Mouse (Mus musculus): ENCODE measurements around the gene Atp6v0a1. TPM values are rescaled to one million over a fixed set of nuclear protein-coding genes. Genes with fewer than 3 reads are reported as not detected.

Atp6v0a1 gene
- polyA plus RNA-seq, 1 experiment: 26.7 TPM

DNA sequence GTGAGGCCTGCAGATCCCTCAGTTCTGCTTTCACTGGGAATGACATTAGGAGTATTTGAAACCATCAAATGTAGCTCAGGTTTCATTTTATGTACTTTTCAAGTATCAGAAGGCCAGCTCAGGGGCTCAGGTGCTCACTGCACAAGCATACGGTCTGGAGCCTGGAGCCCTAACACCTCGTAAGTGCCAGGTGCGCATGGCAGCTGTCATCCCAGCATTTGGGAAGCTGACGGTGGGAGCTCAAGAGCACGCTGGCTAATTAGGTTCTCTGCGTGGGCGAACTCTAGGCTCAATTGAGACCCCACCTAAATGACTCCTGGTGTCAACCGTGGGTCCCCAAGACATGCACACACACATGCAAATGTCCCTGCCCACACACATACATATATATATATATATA lies 20.1 kb downstream of the Atp6v0a1 start:
- no peak overlapping the region for H3K27ac ChIP-seq (replicated peaks; ENCODE audit: low read depth, low read length)
- no peaks in the 10 kb centered on the region for H3K4me1 ChIP-seq (ENCODE audit: control insufficient read depth, insufficient read depth, insufficient read length, low read length)
- no peak overlapping the region for H3K4me3 ChIP-seq (ENCODE audit: insufficient read depth, low read depth, low read length)

DNA sequence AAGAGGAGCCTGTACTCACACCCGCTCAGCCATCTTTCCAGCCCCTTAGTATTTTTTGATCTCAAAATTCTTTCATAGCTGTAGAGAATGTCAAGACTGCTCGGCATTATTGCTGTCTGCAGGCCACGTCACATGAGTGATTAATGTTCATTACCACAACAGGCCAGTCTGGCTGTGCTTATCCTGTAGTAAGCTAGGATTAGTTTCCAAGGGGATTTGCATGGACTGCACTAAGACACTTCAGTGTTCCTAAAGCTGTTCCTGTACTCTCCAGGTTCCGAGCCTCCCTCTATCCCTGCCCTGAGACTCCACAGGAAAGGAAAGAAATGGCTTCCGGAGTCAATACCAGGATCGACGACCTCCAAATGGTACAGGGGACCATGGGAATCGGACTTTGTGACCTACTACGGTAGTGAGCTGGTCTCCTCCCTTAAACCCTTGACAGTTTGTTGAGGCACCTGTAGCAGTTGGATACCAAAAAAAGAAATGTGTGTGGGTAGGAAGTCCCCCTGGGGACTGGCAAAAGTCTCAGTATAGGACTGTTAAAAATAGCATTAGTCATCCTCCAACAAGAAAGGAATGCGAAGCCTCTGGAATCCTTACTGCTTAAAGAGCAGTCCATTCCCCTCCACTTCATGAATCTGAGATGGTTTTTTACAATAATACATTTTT lies 21.0 kb downstream of the Atp6v0a1 start:
- Histone ChIP-seq H3K27ac (replicated peaks; ENCODE audit: low read depth, low read length) (no peak overlapping the region), H3K4me1 (ENCODE audit: control insufficient read depth, insufficient read depth, insufficient read length, low read length) (no peaks in the 10 kb centered on the region), H3K4me3 (ENCODE audit: insufficient read depth, low read depth, low read length) (no peak overlapping the region)

DNA sequence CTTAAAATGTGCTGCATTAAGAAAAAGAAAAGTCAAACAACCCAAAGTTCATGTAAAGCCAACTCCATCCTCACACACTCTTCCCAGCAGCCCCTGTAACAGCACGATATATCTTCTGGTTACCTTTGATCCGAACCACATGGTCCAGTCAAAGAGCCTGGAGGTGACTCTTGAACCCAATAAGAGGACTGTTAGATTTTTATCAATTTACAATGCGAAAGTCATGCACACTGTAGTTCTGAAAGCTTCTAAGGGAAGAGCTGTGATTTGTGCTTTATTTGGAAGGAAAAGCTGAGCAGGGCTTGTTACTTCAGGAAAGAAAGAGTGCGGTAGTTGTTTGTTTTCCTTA lies 21.5 kb downstream of the Atp6v0a1 start:
- Histone ChIP-seq H3K4me3 (ENCODE audit: insufficient read depth, low read depth, low read length) (no peak overlapping the region), H3K4me1 (ENCODE audit: control insufficient read depth, insufficient read depth, insufficient read length, low read length) (no peaks in the 10 kb centered on the region), H3K27ac (replicated peaks; ENCODE audit: low read depth, low read length) (no peak overlapping the region)

DNA sequence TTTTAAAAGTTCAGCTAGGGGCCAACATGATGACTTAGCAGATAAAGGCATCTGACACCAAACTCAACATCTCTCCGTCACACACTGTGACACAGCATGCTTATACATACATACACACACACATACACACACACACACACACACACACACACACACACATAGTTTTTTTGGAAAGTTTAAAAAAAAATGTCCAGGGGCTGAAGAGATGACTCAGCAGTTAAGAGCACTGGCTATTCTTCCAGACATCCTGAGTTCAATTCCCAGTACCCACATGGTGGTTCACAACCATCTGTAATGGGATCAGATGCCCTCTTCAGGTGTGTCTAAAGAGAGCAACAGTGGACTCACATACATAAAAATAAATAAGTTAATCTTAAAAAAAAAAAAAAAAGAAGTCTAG lies 22.2 kb downstream of the Atp6v0a1 start:
- H3K4me1 ChIP-seq (ENCODE audit: control insufficient read depth, insufficient read depth, insufficient read length, low read length): no peaks in the 10 kb centered on the region
- no peak overlapping the region for H3K4me3 ChIP-seq (ENCODE audit: insufficient read depth, low read depth, low read length)
- H3K27ac ChIP-seq (replicated peaks; ENCODE audit: low read depth, low read length): no peak overlapping the region

DNA sequence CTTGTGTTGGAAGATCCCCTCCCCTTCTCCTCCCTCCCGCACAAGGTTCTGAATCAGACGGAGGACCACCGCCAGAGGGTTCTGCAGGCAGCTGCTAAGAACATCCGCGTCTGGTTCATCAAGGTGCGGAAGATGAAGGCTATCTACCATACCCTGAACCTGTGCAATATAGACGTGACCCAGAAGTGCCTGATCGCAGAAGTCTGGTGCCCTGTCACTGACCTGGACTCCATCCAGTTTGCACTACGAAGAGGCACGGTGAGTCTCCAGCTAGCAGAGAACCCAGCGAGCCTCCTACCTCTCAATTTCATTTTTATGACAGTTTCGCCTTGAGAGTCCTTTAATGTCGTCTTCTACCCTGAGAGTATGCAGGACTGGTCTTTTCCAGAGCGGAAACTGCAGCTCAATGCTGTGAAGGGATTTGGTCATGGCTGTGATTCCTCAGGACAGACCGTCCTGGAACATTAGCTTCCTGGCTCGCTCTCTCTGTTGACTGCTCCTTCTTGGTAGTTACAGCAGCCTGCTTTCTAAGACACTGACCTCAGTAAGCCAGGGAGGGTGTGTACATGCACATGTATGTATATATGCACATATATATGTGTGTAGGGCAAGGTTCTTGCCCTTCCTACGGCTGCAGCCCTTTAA lies 24.7 kb downstream of the Atp6v0a1 start:
- no peak overlapping the region for H3K4me3 ChIP-seq (ENCODE audit: insufficient read depth, low read depth, low read length)
- no peaks in the 10 kb centered on the region for H3K4me1 ChIP-seq (ENCODE audit: control insufficient read depth, insufficient read depth, insufficient read length, low read length)
- no peak overlapping the region for H3K27ac ChIP-seq (replicated peaks; ENCODE audit: low read depth, low read length)

DNA sequence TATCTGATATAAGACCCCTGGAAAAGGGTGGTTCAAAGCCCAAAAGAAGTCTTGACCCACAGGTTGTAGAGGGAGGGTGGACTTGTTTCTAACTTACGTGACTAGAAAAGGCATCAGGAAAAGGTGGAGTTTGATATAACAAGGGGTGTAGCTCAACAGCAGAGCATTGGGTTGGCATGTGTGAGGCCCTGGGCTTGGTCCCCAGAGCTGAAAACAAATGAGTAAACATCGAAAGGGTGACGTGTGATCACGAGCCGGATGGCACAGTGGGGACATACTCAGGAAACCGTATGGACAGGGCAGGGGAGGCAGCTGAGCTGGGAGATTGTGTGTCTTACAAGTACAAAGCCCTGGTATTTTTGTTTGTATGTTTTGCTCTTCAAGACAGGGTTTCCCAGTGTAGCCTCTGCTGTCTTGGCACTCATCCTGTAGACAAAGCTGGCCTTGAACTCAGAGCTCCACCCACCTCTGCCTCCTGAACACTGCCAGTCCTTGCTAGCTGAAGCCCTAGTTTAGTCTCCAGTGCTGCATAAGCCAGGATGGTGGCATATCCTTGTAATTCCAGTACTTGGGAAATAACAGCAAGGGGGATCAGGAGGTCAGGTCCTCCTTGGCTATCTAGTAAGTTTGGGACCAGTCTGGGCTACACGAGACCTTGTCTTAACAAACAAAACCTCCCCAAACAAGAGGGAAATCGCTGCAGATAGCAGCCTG lies 25.5 kb downstream of the Atp6v0a1 start:
- Histone ChIP-seq H3K4me1 (ENCODE audit: control insufficient read depth, insufficient read depth, insufficient read length, low read length) (no peaks in the 10 kb centered on the region), H3K27ac (replicated peaks; ENCODE audit: low read depth, low read length) (no peak overlapping the region), H3K4me3 (ENCODE audit: insufficient read depth, low read depth, low read length) (no peak overlapping the region)

DNA sequence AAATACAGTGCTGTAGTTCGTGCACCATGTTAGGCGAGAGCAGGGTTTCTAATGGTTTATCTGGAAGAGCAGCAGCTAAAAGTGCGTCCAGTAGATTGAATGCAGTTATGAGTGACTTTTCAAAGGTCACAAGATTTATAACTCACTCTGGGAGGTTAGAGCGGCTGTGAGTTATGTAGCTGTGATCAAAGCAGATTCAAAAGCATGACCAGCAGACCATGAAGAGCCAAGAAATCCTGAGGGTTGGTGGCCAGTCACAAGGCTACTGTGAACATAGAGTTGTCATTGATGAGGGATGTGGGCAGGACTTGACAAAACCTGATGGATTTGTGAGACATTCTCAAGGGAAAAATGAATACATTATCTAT lies 26.1 kb downstream of the Atp6v0a1 start:
- no peaks in the 10 kb centered on the region for H3K4me1 ChIP-seq (ENCODE audit: control insufficient read depth, insufficient read depth, insufficient read length, low read length)
- no peak overlapping the region for H3K4me3 ChIP-seq (ENCODE audit: insufficient read depth, low read depth, low read length)
- no peak overlapping the region for H3K27ac ChIP-seq (replicated peaks; ENCODE audit: low read depth, low read length)

DNA sequence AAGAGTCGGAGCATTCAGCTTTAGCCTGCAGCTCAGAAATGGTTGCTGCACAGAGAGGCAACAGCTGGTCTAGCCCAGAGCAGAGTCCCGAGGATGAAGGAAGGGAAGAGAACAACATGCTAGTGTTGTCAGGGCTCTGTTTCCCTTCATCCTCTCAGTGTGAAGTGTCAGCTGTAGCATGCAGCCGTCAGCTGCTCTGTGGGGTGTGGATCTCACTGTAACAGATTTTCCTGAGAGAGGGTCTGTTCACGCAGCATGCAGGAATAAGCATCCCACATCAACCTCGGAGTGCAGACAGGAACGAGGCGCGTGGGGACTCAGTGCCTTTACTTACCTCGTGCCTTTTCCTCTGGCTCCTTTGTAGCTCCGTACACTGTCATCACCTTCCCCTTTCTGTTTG lies 28.5 kb downstream of the Atp6v0a1 start:
- Histone ChIP-seq H3K4me3 (ENCODE audit: insufficient read depth, low read depth, low read length) (no peak overlapping the region), H3K4me1 (ENCODE audit: control insufficient read depth, insufficient read depth, insufficient read length, low read length) (no peaks in the 10 kb centered on the region), H3K27ac (replicated peaks; ENCODE audit: low read depth, low read length) (no peak overlapping the region)

DNA sequence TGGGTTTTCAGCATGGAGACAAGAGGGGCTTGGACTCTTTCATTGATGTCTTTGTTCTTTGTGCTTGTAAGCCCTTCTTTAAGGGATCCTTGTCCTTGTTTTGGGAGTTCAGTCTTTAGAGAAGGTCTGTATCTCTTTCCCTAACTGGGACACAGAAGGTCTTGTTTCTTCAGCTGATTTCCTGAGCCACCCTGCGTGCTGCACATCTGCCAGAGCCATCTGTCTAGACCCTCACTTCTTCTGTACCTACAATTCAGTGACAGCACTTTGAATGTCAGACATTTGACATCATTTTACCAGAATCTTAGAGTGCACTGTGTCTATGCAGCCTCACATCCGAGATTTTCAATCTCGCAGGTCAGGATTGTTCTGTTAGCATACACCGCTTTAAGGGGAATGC lies 36.6 kb downstream of the Atp6v0a1 start:
- Histone ChIP-seq H3K27ac (replicated peaks; ENCODE audit: low read depth, low read length) (no peak overlapping the region), H3K4me3 (ENCODE audit: insufficient read depth, low read depth, low read length) (no peak overlapping the region), H3K4me1 (ENCODE audit: control insufficient read depth, insufficient read depth, insufficient read length, low read length) (peaks cover 3% of the 10 kb centered on the region; the same call in 1 of the 2 replicates)

DNA sequence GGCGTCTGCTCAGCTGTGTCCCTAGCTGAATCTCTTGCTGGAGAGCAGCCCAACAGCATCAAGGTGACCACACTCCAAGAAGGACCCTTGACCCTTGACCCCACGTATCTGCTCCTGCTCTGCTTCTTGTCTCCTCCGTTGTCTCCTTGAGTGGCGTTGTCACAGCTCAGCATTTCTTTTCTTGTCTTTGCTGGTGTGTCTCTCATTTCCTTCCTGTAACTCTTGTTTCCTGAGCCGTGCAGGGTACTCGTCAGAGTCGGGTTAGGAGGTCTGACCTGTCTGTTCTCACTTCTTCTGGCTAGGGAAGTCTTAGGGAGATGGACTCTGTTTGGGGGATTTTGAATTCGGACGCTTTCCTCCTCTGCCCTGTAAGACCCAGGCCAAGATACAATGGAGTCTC lies 37.2 kb downstream of the Atp6v0a1 start:
- no peak overlapping the region for H3K4me3 ChIP-seq (ENCODE audit: insufficient read depth, low read depth, low read length)
- peak overlapping the region; percentile 25; the same call in 1 of the 2 replicates for H3K27ac ChIP-seq (replicated peaks; ENCODE audit: low read depth, low read length)
- H3K4me1 ChIP-seq (ENCODE audit: control insufficient read depth, insufficient read depth, insufficient read length, low read length): peaks cover 3% of the 10 kb centered on the region; the same call in 1 of the 2 replicates

DNA sequence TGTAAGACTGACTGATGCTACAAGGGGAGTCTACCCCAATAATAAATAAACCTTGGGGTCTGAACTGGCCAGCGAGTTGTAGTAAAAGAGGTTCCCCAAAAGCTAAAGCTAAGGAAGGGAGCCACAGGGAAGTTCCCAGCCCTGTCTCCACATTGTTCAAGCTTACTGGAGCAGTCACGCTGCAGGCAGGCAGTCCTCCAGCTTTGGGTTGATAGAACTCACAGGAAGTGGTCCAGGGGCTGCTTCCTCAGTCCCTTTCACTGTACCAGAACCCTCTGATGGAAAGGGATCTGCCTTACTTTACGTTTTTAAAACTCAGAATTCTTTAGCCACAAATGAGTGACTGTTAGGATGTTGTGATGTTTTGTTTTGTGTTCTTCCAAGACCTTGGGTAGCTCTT lies 38.2 kb downstream of the Atp6v0a1 start:
- Histone ChIP-seq H3K27ac (replicated peaks; ENCODE audit: low read depth, low read length) (no peak overlapping the region), H3K4me3 (ENCODE audit: insufficient read depth, low read depth, low read length) (no peak overlapping the region), H3K4me1 (ENCODE audit: control insufficient read depth, insufficient read depth, insufficient read length, low read length) (peaks cover 6% of the 10 kb centered on the region)

DNA sequence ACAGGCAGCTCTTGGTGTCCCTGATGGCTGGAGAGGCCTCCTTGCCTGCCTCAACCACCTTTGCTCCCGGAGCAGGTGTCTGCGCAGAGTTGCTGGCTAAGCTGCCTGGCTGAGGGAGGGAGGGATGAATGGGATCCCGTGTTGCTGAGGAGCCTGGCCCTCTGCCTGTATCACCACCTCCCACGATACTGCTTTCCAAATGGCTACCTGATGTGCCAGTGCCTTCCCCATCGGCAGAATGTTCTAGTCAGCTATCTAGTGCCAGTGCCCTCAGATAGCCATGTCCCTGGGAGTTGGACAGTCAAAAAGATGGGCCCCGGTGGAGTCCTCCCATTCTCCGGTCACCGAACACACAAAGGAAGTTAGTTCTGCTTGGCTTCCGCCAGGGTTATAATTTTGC lies 41.1 kb downstream of the Atp6v0a1 start:
- Histone ChIP-seq H3K4me3 (ENCODE audit: insufficient read depth, low read depth, low read length) (no peak overlapping the region), H3K27ac (replicated peaks; ENCODE audit: low read depth, low read length) (no peak overlapping the region), H3K4me1 (ENCODE audit: control insufficient read depth, insufficient read depth, insufficient read length, low read length) (peaks cover 10% of the 10 kb centered on the region)

DNA sequence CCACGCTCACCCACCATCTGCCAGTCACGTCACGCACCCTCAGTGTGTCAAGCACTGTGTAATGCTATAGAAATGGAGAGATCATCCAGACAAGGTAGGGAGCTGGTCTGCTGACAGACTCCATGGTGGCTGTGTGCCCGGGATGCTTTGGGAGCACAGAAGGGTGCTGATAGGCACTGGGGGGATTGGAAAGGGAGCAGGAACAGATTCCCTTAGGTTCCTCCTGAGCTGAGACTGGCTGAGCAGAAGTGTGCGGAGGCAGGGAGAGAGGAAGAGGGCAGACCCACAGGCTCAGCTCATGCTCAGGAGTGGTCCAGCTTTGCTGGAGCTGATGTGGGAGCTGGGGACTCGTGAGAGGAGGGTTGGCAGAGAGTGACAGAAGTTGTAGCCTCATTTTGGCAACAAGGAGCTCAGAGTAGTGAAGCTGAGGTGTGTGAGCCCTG lies 41.8 kb downstream of the Atp6v0a1 start:
- no peak overlapping the region for H3K4me3 ChIP-seq (ENCODE audit: insufficient read depth, low read depth, low read length)
- H3K4me1 ChIP-seq (ENCODE audit: control insufficient read depth, insufficient read depth, insufficient read length, low read length): peaks cover 10% of the 10 kb centered on the region
- H3K27ac ChIP-seq (replicated peaks; ENCODE audit: low read depth, low read length): no peak overlapping the region

DNA sequence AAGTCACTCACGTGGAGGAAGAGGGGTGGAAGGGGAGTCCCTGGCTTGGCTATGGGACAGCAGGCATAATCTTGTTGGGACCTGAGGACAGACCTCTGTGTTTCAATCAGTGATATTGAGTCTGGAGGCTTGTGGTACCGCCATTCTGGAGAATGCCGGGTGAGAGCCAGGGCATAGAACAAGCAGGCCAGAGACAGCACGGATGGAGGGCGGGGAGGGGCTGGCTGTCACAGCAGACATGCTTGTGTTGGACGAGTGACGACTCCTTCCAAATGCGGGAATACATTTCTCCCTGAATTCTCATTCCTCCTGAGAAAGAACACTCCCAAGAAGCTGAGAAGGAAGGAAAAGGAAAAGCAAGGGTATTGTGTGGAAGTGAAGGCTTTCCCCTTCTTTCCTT lies 42.4 kb downstream of the Atp6v0a1 start:
- H3K4me1 ChIP-seq (ENCODE audit: control insufficient read depth, insufficient read depth, insufficient read length, low read length): peaks cover 7% of the 10 kb centered on the region; the same call in 1 of the 2 replicates
- no peak overlapping the region for H3K27ac ChIP-seq (replicated peaks; ENCODE audit: low read depth, low read length)
- H3K4me3 ChIP-seq (ENCODE audit: insufficient read depth, low read depth, low read length): no peak overlapping the region

DNA sequence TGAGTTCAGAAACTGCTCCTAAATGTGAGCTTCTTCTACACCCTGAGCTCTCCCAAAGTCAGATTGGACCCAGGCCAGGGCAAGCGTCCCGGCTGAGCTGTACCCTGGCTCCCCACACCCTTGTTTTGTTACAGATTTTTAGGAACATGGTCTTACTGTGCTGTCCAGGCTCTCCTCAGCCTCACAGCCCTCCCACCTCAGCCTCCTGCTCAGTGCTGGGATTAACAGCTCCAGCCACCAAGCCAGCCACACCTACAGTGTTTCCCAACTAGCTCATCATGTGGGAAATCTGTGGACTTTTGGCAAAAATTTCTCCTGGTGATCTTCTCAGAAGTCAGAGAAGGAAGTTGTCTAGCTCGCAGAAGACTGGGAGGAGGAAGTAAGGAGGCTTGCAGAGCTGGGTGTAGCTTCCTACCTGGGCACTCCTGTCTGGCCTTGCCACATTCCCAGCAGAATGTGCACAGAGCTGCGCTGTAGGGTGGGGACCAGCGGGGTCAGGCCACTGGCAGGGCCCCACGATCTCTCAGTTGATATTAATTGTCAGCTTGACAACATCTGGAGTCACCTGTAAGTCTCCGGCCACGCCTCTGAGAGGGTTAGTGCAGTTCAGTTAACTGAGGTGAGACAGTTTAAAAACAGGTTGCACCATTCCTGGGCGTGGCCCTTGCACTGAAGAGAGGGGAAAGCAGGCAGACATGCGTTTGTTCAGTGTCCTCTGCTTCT lies 43.7 kb downstream of the Atp6v0a1 start:
- peak overlapping the region; percentile 40 for H3K27ac ChIP-seq (replicated peaks; ENCODE audit: low read depth, low read length)
- H3K4me3 ChIP-seq (ENCODE audit: insufficient read depth, low read depth, low read length): no peak overlapping the region
- H3K4me1 ChIP-seq (ENCODE audit: control insufficient read depth, insufficient read depth, insufficient read length, low read length): peaks cover 7% of the 10 kb centered on the region; the same call in 1 of the 2 replicates
